Mouse (Mus musculus): Measurements from ENCODE around the gene Zfhx3.

- TF ChIP-seq EP300 (IDR thresholded peaks at IDR 0.05) (no peak), CTCF (IDR thresholded peaks at IDR 0.05) (no peak)
These were observed 846.3 kb downstream of the Zfhx3 start for GRCm38 (mm10) chr8:108788762-108789157.
